Mouse (Mus musculus) heart, embryonic 13.5 days (tissue): ENCODE data around the gene Spen. TPM values are rescaled to one million over a fixed set of nuclear protein-coding genes. Genes with fewer than 3 reads are reported as not detected.

Experiments used
- ATAC-seq: fragments of 200-750 bp; cut with Nextera tagmentation; 2 replicates; pipeline ENCODE4 v1.8.0; 2017; ENCODE audit warnings: moderate TSS enrichment; ENCODE audit not compliant: insufficient number of reproducible peaks, low FRiP score, low TSS enrichment; ENCODE audit errors: extremely low read depth
- H3K27ac ChIP-seq: fragments of 300-500 bp; sonication (generic); replicated peaks from 2 replicates; pipeline ENCODE4 v1.5.1; 2015; ENCODE audit warnings: moderate library complexity, mild to moderate bottlenecking, inconsistent platforms
- H3K27me3 ChIP-seq: fragments of 300-500 bp; sonication (generic); replicated peaks from 2 replicates; pipeline ENCODE4 v1.6.1; 2015; ENCODE audit warnings: mild to moderate bottlenecking, inconsistent platforms
- H3K36me3 ChIP-seq: fragments of 300-500 bp; sonication (generic); 2 replicates; pipeline ENCODE4 v1.6.1; 2015; ENCODE audit warnings: mild to moderate bottlenecking, inconsistent platforms
- H3K4me1 ChIP-seq: fragments of 300-500 bp; sonication (generic); 2 replicates; pipeline ENCODE4 v1.6.1; 2015; ENCODE audit warnings: inconsistent platforms
- H3K4me2 ChIP-seq: fragments of 300-500 bp; sonication (generic); 2 replicates; pipeline ENCODE4 v1.6.1; 2015; ENCODE audit warnings: inconsistent platforms, mild to moderate bottlenecking, moderate library complexity
- H3K4me3 ChIP-seq: fragments of 300-500 bp; sonication (generic); 2 replicates; pipeline ENCODE4 v1.5.1; 2015; ENCODE audit warnings: moderate library complexity, mild to moderate bottlenecking, inconsistent platforms
- H3K9ac ChIP-seq: fragments of 300-500 bp; sonication (generic); 2 replicates; pipeline ENCODE4 v1.6.1; 2015; ENCODE audit warnings: inconsistent platforms, mild to moderate bottlenecking, moderate library complexity
- H3K9me3 ChIP-seq: fragments of 300-500 bp; sonication (generic); 2 replicates; pipeline ENCODE4 v1.6.1; 2016; ENCODE audit warnings: inconsistent platforms
- WGBS: fragments of 180-500 bp; shearing (Covaris S2); methylation state at CpG from one replicate; pipeline ENCODE4 v1.1.7; 2015; ENCODE audit warnings: mixed read lengths; 5-methylcytosine and 5-hydroxymethylcytosine counted together
- polyA plus RNA-seq: library from polyadenylated mRNA; unstranded; fragments of >200 nt; fragmentation: Nextera tagmentation; extraction: Ambion mirVana; gene quantifications from 2 replicates; pipeline ENCODE4 v1.2.1, GENCODE M21; 2015

Spen gene
- polyA plus RNA-seq, 1 experiment from 2014 or later: 6.6 TPM

- Histone ChIP-seq H3K4me3 (no peak overlapping the region), H3K9ac (no peak overlapping the region), H3K9me3 (no peaks in the 10 kb centered on the region), H3K36me3 (0 out of 2 replicates have a peak, but pooled peaks cover 3% of the 10 kb centered on the region), H3K27ac (no peak overlapping the region), H3K4me1 (peaks cover 62% of the 10 kb centered on the region), H3K4me2 (no peak overlapping the region), H3K27me3 (no peaks in the 10 kb centered on the region)
- no peak for ATAC-seq
- WGBS: 94% methylated on average over 4 of the region's 4 CpGs
These were observed 33.9 kb downstream of the Spen start for GRCm38 (mm10) chr4:141504471-141504870.

DNA sequence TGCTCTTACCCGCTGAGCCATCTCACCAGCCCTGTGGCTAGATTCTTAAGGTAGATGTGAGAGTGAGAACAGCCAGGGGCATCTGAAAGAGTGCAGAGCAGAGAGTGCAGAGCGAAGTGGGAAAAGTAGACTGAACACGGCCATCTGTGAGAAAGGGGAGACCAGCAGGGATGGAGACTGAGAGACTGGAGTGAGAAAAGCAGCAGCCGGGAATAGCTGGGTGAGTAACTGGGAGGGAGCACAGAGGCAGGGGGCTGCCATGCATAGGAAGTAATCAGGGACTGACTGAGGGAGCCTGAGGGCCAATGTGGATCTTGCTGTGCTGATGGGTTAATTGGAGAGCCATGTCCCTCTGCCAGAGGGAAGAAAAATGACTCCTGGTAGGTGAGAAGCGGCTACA, 35.7 kb downstream of the Spen start:
- no peak overlapping the region for H3K4me2 ChIP-seq
- no peak overlapping the region for H3K4me3 ChIP-seq
- WGBS: 72% methylated on average over 5 of the region's 5 CpGs
- 0 out of 2 replicates have a peak, but pooled peaks cover 3% of the 10 kb centered on the region for H3K36me3 ChIP-seq
- no peak overlapping the region for H3K9ac ChIP-seq
- no peaks in the 10 kb centered on the region for H3K9me3 ChIP-seq
- ATAC-seq: no peak
- no peaks in the 10 kb centered on the region for H3K27me3 ChIP-seq
- no peak overlapping the region for H3K27ac ChIP-seq
- peaks cover 56% of the 10 kb centered on the region for H3K4me1 ChIP-seq

- Histone ChIP-seq H3K27ac (peak overlapping the region; percentile 29; the same call in 1 of the 2 replicates), H3K9ac (peak overlapping the region; percentile 33)
- 56% methylated on average over 5 of the region's 5 CpGs for WGBS
These were observed 37.3 kb downstream of the Spen start for GRCm38 (mm10) chr4:141501058-141501457.

GRCm38 (mm10) chr4:141500637-141501036, 37.8 kb downstream of the Spen start:
- peaks cover 41% of the 10 kb centered on the region for H3K4me1 ChIP-seq
- no peak overlapping the region for H3K4me2 ChIP-seq
- no peak overlapping the region for H3K4me3 ChIP-seq
- H3K27ac ChIP-seq: peak overlapping the region; percentile 29; the same call in 1 of the 2 replicates
- 52% methylated on average over 4 of the region's 4 CpGs for WGBS
- H3K36me3 ChIP-seq: peaks cover 6% of the 10 kb centered on the region
- no peak for ATAC-seq
- H3K9me3 ChIP-seq: no peaks in the 10 kb centered on the region
- H3K9ac ChIP-seq: no peak overlapping the region; the same call in 1 of the 2 replicates
- H3K27me3 ChIP-seq: no peaks in the 10 kb centered on the region

More at GRCm38 (mm10) chr4:141501058-141501457, 37.3 kb downstream of the Spen start:
- no peaks in the 10 kb centered on the region for H3K9me3 ChIP-seq
- no peak overlapping the region for H3K4me2 ChIP-seq
- 0 out of 2 replicates have a peak, but pooled peaks cover 3% of the 10 kb centered on the region for H3K36me3 ChIP-seq
- no peak for ATAC-seq
- no peak overlapping the region for H3K4me3 ChIP-seq
- peaks cover 45% of the 10 kb centered on the region for H3K4me1 ChIP-seq
- no peaks in the 10 kb centered on the region for H3K27me3 ChIP-seq

- Histone ChIP-seq H3K36me3 (peaks cover 100% of the 10 kb centered on the region), H3K9me3 (no peaks in the 10 kb centered on the region), H3K27ac (no peak overlapping the region), H3K4me2 (no peak overlapping the region), H3K4me3 (no peak overlapping the region), H3K9ac (no peak overlapping the region), H3K4me1 (no peaks in the 10 kb centered on the region), H3K27me3 (no peaks in the 10 kb centered on the region)
- 91% methylated on average over 4 of the region's 4 CpGs for WGBS
- ATAC-seq: no peak
These were observed 49.7 kb downstream of the Spen start for GRCm38 (mm10) chr4:141488670-141489069.

DNA sequence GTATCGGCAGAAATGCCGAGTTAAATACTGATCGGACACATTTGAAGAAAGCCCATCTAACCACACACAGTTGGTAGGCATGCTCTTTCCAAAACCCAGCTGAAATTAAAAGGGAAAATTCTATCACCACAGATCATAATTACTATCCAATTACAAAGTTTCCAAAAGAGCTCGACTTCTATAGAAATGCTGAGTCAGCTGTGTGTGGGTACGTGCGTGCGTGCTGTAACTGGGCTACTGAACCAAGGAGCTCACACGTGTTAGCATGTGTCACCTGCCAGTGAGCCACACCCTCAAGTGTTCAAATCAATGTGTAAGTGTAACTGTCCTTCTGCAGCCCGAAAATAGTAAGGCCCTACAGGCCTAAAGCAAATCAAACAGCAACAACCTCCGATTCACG, 50.8 kb downstream of the Spen start:
- Histone ChIP-seq H3K4me3 (no peak overlapping the region), H3K4me2 (no peak overlapping the region), H3K4me1 (no peaks in the 10 kb centered on the region), H3K27ac (no peak overlapping the region), H3K27me3 (no peaks in the 10 kb centered on the region), H3K9ac (no peak overlapping the region), H3K9me3 (no peaks in the 10 kb centered on the region), H3K36me3 (peaks cover 100% of the 10 kb centered on the region)
- ATAC-seq: no peak
- 95% methylated on average over 11 of the region's 11 CpGs for WGBS

GRCm38 (mm10) chr4:141484071-141484470, 54.3 kb downstream of the Spen start:
- no peak for ATAC-seq
- H3K9me3 ChIP-seq: no peaks in the 10 kb centered on the region
- no peak overlapping the region for H3K4me3 ChIP-seq
- H3K4me2 ChIP-seq: no peak overlapping the region
- H3K27me3 ChIP-seq: no peaks in the 10 kb centered on the region
- peaks cover 99% of the 10 kb centered on the region for H3K36me3 ChIP-seq
- no peak overlapping the region for H3K9ac ChIP-seq
- 68% methylated on average over 11 of the region's 11 CpGs for WGBS
- H3K4me1 ChIP-seq: no peaks in the 10 kb centered on the region
- H3K27ac ChIP-seq: no peak overlapping the region

- ATAC-seq: no peak
- Histone ChIP-seq H3K4me3 (no peak overlapping the region), H3K4me1 (no peaks in the 10 kb centered on the region), H3K4me2 (no peak overlapping the region), H3K27ac (no peak overlapping the region), H3K9ac (no peak overlapping the region), H3K9me3 (no peaks in the 10 kb centered on the region), H3K36me3 (peaks cover 99% of the 10 kb centered on the region), H3K27me3 (no peaks in the 10 kb centered on the region)
- 89% methylated on average over 8 of the region's 8 CpGs for WGBS
These were observed 59.0 kb downstream of the Spen start for GRCm38 (mm10) chr4:141479411-141479810.

- ATAC-seq: no peak
These were observed 59.6 kb downstream of the Spen start for GRCm38 (mm10) chr4:141478794-141479193.

GRCm38 (mm10) chr4:141478225-141478624, 60.2 kb downstream of the Spen start:
- Histone ChIP-seq H3K4me2 (no peak overlapping the region), H3K4me3 (no peak overlapping the region), H3K27me3 (no peaks in the 10 kb centered on the region), H3K9me3 (no peaks in the 10 kb centered on the region), H3K4me1 (no peaks in the 10 kb centered on the region), H3K36me3 (peaks cover 99% of the 10 kb centered on the region), H3K27ac (peak overlapping the region; percentile 8; the same call in 1 of the 2 replicates), H3K9ac (no peak overlapping the region)
- ATAC-seq: no peak
- 86% methylated on average over 23 of the region's 23 CpGs for WGBS

More at GRCm38 (mm10) chr4:141478794-141479193, 59.6 kb downstream of the Spen start:
- H3K9me3 ChIP-seq: no peaks in the 10 kb centered on the region
- H3K27me3 ChIP-seq: no peaks in the 10 kb centered on the region
- H3K36me3 ChIP-seq: peaks cover 99% of the 10 kb centered on the region
- no peak overlapping the region for H3K9ac ChIP-seq
- no peak overlapping the region for H3K4me2 ChIP-seq
- no peak overlapping the region for H3K27ac ChIP-seq
- H3K4me3 ChIP-seq: no peak overlapping the region
- no peaks in the 10 kb centered on the region for H3K4me1 ChIP-seq
- WGBS: 91% methylated on average over 32 of the region's 32 CpGs

GRCm38 (mm10) chr4:141477681-141478102, 60.7 kb downstream of the Spen start:
- 85% methylated on average over 16 of the region's 16 CpGs for WGBS
- H3K27ac ChIP-seq: peak overlapping the region; percentile 8
- no peak overlapping the region for H3K4me3 ChIP-seq
- no peaks in the 10 kb centered on the region for H3K27me3 ChIP-seq
- H3K4me2 ChIP-seq: no peak overlapping the region
- no peak overlapping the region for H3K9ac ChIP-seq
- ATAC-seq: no peak
- no peaks in the 10 kb centered on the region for H3K4me1 ChIP-seq
- H3K9me3 ChIP-seq: no peaks in the 10 kb centered on the region
- peaks cover 99% of the 10 kb centered on the region for H3K36me3 ChIP-seq

DNA sequence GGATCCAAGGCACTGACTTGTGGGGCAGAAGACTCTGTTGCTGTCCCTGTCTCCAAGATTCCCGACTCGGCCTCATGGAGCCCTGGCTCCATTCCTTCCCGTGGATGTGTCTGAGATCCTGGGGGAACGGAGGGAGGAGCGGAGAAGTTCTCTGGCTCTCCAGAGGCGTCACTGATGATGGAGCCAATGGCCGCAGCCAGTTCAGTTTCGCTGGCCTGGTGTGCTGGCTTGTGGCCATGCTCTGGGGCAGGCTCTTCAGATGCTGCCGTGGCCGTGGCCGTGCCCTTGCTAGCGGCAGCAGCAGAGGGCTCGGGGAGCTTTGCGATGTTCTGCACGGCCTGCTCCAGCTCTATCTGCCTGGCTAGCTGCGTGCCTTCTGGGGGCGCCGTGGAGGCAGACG, 64.0 kb downstream of the Spen start:
- Histone ChIP-seq H3K4me3 (no peak overlapping the region), H3K9ac (no peak overlapping the region), H3K4me1 (no peaks in the 10 kb centered on the region), H3K4me2 (no peak overlapping the region), H3K36me3 (peaks cover 100% of the 10 kb centered on the region), H3K27me3 (no peaks in the 10 kb centered on the region), H3K27ac (no peak overlapping the region), H3K9me3 (no peaks in the 10 kb centered on the region; the same call in 1 of the 2 replicates)
- WGBS: 85% methylated on average over 19 of the region's 19 CpGs
- ATAC-seq: no peak
